8 mouse cellular contexts compared by ENCODE assay signal in genomic region chr2:34370349-34370724, GRCm38 (mm10). TPM values are rescaled to one million over a fixed set of nuclear protein-coding genes. Genes with fewer than 3 reads are reported as not detected.
DNase-seq lines count a peak whose midpoint lies in the region; ATAC-seq and TF ChIP-seq lines count a peak whose summit lies in the region.

No protein-coding gene starts in this region.

- H3K4me2 ChIP-seq in lung, postnatal 0 days (replicated peaks; ENCODE audit: low read depth, low read length) = peak overlapping the region; percentile 98
- peak overlapping the region; percentile 88 for H3K4me2 ChIP-seq in limb, embryonic 11.5 days (ENCODE audit: low read depth, severe bottlenecking)

- H3K36me3 ChIP-seq in lung, postnatal 0 days (ENCODE audit: insufficient read depth, low read length) = no peaks in the 10 kb centered on the region
- no peaks in the 10 kb centered on the region for H3K36me3 ChIP-seq in limb, embryonic 11.5 days (ENCODE audit: control insufficient read depth, insufficient read depth, low read length)
- H3K36me3 ChIP-seq in small intestine, adult 2 months (ENCODE audit: control insufficient read depth, insufficient read depth, low read length) = no peaks in the 10 kb centered on the region

- 13% methylated on average over 7 of the region's 7 CpGs for WGBS in lung, postnatal 0 days
- 3% methylated on average over 7 of the region's 7 CpGs for WGBS in limb, embryonic 11.5 days
- 48% methylated on average over 7 of the region's 7 CpGs for WGBS in small intestine, adult 2 months

- peak; percentile 17 for DNase-seq in adrenal gland, postnatal 14 days
- DNase-seq in adrenal gland, postnatal 25 days = no peak
- peak; percentile 21 for DNase-seq in lung, postnatal 0 days (ENCODE audit: low spot score)
- no peak for DNase-seq in lung, postnatal 25 days (ENCODE audit: low spot score)
- no peak for DNase-seq in limb, embryonic 11.5 days (ENCODE audit: low spot score)
- no peak for DNase-seq in adipocyte (ENCODE audit: low spot score)
- DNase-seq in spleen, postnatal 4 days (ENCODE audit: low spot score in 2 of 2) = no peak

- no peak overlapping the region; the same call in 1 of the 2 replicates for H3K9ac ChIP-seq in lung, postnatal 0 days (replicated peaks; ENCODE audit: low read depth)
- 0 out of 2 replicates have a peak overlapping the region, but pooled peaks have one; percentile 35 for H3K9ac ChIP-seq in limb, embryonic 11.5 days (ENCODE audit: low read length)

- no peak overlapping the region; the same call in 1 of the 2 replicates for H3K27ac ChIP-seq in lung, postnatal 0 days (ENCODE audit: low read length)
- no peak overlapping the region for H3K27ac ChIP-seq in limb, embryonic 11.5 days (replicated peaks; ENCODE audit: low read depth, low read length)
- H3K27ac ChIP-seq in small intestine, adult 2 months (ENCODE audit: insufficient read depth, low read depth, low read length) = no peak overlapping the region

- no peaks in the 10 kb centered on the region for H3K27me3 ChIP-seq in lung, postnatal 0 days (replicated peaks; ENCODE audit: insufficient read depth, low read length)
- H3K27me3 ChIP-seq in limb, embryonic 11.5 days (ENCODE audit: control insufficient read depth, insufficient read depth, low read length) = no peaks in the 10 kb centered on the region
- H3K27me3 ChIP-seq in small intestine, adult 2 months (ENCODE audit: control insufficient read depth, insufficient read depth, low read length) = no peaks in the 10 kb centered on the region

- no peaks in the 10 kb centered on the region for H3K4me1 ChIP-seq in lung, postnatal 0 days (ENCODE audit: insufficient read depth, low read depth, low read length)
- H3K4me1 ChIP-seq in limb, embryonic 11.5 days (ENCODE audit: control insufficient read depth, insufficient read depth, low read length) = peaks cover 11% of the 10 kb centered on the region; the same call in 1 of the 2 replicates
- no peaks in the 10 kb centered on the region; the same call in 1 of the 2 replicates for H3K4me1 ChIP-seq in small intestine, adult 2 months (ENCODE audit: control insufficient read depth, insufficient read depth, insufficient read length, low read length)

- no peaks in the 10 kb centered on the region for H3K9me3 ChIP-seq in lung, postnatal 0 days (ENCODE audit: low read length)
- no peaks in the 10 kb centered on the region for H3K9me3 ChIP-seq in limb, embryonic 11.5 days (ENCODE audit: control insufficient read depth, low read length)

- H3K4me3 ChIP-seq in lung, postnatal 0 days (ENCODE audit: low read depth, low read length) = peak overlapping the region; percentile 94
- peak overlapping the region; percentile 76 for H3K4me3 ChIP-seq in limb, embryonic 11.5 days (ENCODE audit: low read depth, low read length)
- peak overlapping the region; percentile 83 for H3K4me3 ChIP-seq in small intestine, adult 2 months (ENCODE audit: low read depth, low read length)

- no peak for ATAC-seq in lung, postnatal 0 days
- ATAC-seq in limb, embryonic 11.5 days (ENCODE audit: insufficient number of reproducible peaks, low FRiP score, low TSS enrichment, low read depth) = no peak

- no peak for TF ChIP-seq EP300 in lung, postnatal 0 days (IDR thresholded peaks at IDR 0.05)

- TF ChIP-seq POLR2A in small intestine, adult 2 months (IDR thresholded peaks at IDR 0.05; ENCODE audit: low read depth, low read length) = no peak

- no peak for TF ChIP-seq CTCF in lung, postnatal 0 days (IDR thresholded peaks at IDR 0.05)
- no peak for TF ChIP-seq CTCF in small intestine, adult 2 months (IDR thresholded peaks at IDR 0.05; ENCODE audit: extremely low read depth, insufficient read length, insufficient replicate concordance, low read depth, low read length)

RNA-seq across cellular contexts. Expression of gene Pbx3, which starts 2.6 kb away (rescaled TPM):
- total RNA-seq in adrenal gland, postnatal 14 days (2021) = 73.9 and 75.9 TPM in 2 replicates
- total RNA-seq in adrenal gland, postnatal 25 days (2021) = 118 and 136 TPM in 2 replicates
- polyA plus RNA-seq in lung, postnatal 0 days (2015; fragmentation: Nextera tagmentation; extraction: Ambion mirVana) = 16.2 and 16.3 TPM in 2 replicates
- 33.5 and 35.0 TPM in 2 replicates for polyA plus RNA-seq in limb, embryonic 11.5 days (2014; fragmentation: Nextera tagmentation; extraction: Ambion mirVana)
- 3.5 and 3.9 TPM in 2 replicates for polyA plus RNA-seq in small intestine, adult 2 months (2012; rRNA removed)

RNA-seq across cellular contexts. Expression of gene Mapkap1, which starts 36.2 kb away (rescaled TPM):
- total RNA-seq in adrenal gland, postnatal 14 days (2021) = 72.1 and 77.9 TPM in 2 replicates
- total RNA-seq in adrenal gland, postnatal 25 days (2021) = 60.0 and 96.7 TPM in 2 replicates
- 62.1 and 67.9 TPM in 2 replicates for polyA plus RNA-seq in lung, postnatal 0 days (2015; fragmentation: Nextera tagmentation; extraction: Ambion mirVana)
- polyA plus RNA-seq in limb, embryonic 11.5 days (2014; fragmentation: Nextera tagmentation; extraction: Ambion mirVana) = 94.7 and 96.5 TPM in 2 replicates
- 23.3 and 52.5 TPM in 2 replicates for polyA plus RNA-seq in small intestine, adult 2 months (2012; rRNA removed)

Comparison
In these comparisons a context has a peak if more than half of its experiments do, and no peak if none do; other contexts are left out.
1. DNase-seq: peak in adrenal gland, postnatal 14 days (single experiment) and lung, postnatal 0 days (single experiment); none in adrenal gland, postnatal 25 days (single experiment), lung, postnatal 25 days (single experiment), limb, embryonic 11.5 days (single experiment), adipocyte (single experiment) and spleen, postnatal 4 days (0 of 2).
2. Peak in every context shown above with its lines, with median percentiles within 50 percentile points of each other: H3K4me3 ChIP-seq.